Mouse (Mus musculus) limb, embryonic 13.5 days (tissue): ENCODE data around the gene Rora. TPM values are rescaled to one million over a fixed set of nuclear protein-coding genes. Genes with fewer than 3 reads are reported as not detected.
"Not testable (repeated sequence)": the region's sequence is repeated elsewhere in the genome, so short reads cannot be mapped to it uniquely, and the experiment has no call there.

Experiments used
- ATAC-seq: fragments of 200-750 bp; cut with Nextera tagmentation; 2 replicates; pipeline ENCODE4 v1.8.0; 2017; ENCODE audit warnings: low read depth, moderate number of reproducible peaks, moderate TSS enrichment; ENCODE audit not compliant: low FRiP score
- H3K27ac ChIP-seq: fragments of 300-500 bp; sonication (generic); 2 replicates; pipeline ENCODE4 v1.5.1; 2015; ENCODE audit warnings: inconsistent platforms, mild to moderate bottlenecking, moderate library complexity
- H3K27me3 ChIP-seq: fragments of 300-500 bp; sonication (generic); 2 replicates; pipeline ENCODE4 v1.6.1; 2015; ENCODE audit warnings: mild to moderate bottlenecking, inconsistent platforms
- H3K36me3 ChIP-seq: fragments of 300-500 bp; sonication (generic); 2 replicates; pipeline ENCODE4 v1.6.1; 2015; ENCODE audit warnings: inconsistent platforms, mild to moderate bottlenecking, moderate library complexity
- H3K4me1 ChIP-seq: fragments of 300-500 bp; sonication (generic); 2 replicates; pipeline ENCODE4 v1.6.1; 2015; ENCODE audit warnings: inconsistent platforms
- H3K4me2 ChIP-seq: fragments of 300-500 bp; sonication (generic); replicated peaks from 2 replicates; pipeline ENCODE4 v1.6.1; 2015; ENCODE audit warnings: inconsistent platforms, mild to moderate bottlenecking, moderate library complexity
- H3K4me3 ChIP-seq: fragments of 300-500 bp; sonication (generic); 2 replicates; pipeline ENCODE4 v1.5.1; 2015; ENCODE audit warnings: moderate library complexity, mild to moderate bottlenecking, inconsistent platforms
- H3K9ac ChIP-seq: fragments of 300-500 bp; sonication (generic); 2 replicates; pipeline ENCODE4 v1.6.1; 2015; ENCODE audit warnings: mild to moderate bottlenecking, inconsistent platforms
- H3K9me3 ChIP-seq: fragments of 300-500 bp; sonication (generic); 2 replicates; pipeline ENCODE4 v1.6.1; 2016; ENCODE audit warnings: inconsistent platforms
- WGBS: fragments of 180-500 bp; shearing (Covaris S2); methylation state at CpG from one replicate; pipeline ENCODE4 v1.1.7; 2015; 5-methylcytosine and 5-hydroxymethylcytosine counted together
- polyA plus RNA-seq: library from polyadenylated mRNA; unstranded; fragments of >200 nt; fragmentation: Nextera tagmentation; extraction: Ambion mirVana; gene quantifications from 2 replicates; pipeline ENCODE4 v1.2.1, GENCODE M21; 2015

Gene Rora
- polyA plus RNA-seq, 1 experiment from 2014 or later: 9.6 TPM

DNA sequence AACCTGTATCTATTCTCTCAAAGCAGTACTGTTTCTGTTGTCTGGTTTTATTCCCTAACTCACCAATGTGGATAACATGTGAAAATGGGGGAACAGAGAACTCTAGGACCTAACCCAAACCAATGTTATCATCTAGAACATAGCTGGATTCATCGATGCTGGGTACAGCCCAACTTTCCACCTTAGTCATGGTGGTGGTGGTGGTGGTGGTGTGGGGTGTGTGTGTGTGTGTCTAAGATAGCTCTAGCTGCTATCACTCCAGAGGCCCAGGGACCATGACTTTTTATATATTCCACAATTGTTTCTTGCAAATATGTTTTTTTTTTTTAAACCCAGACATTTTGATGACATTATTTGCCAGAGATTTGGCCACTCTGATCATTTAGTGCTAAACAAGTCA lies 433.7 kb downstream of the Rora start:
- Histone ChIP-seq H3K27me3 (peaks cover 6% of the 10 kb centered on the region; the same call in 1 of the 2 replicates), H3K9ac (no peak overlapping the region), H3K36me3 (no peaks in the 10 kb centered on the region), H3K27ac (no peak overlapping the region), H3K4me1 (peaks cover 18% of the 10 kb centered on the region), H3K4me2 (no peak overlapping the region), H3K9me3 (no peaks in the 10 kb centered on the region), H3K4me3 (no peak overlapping the region)
- ATAC-seq: no peak
- 95% methylated on average over 1 of the region's 1 CpGs for WGBS

- H3K27ac ChIP-seq: no peak overlapping the region
- ATAC-seq: no peak
- peaks cover 7% of the 10 kb centered on the region for H3K4me1 ChIP-seq
- 77% methylated on average over 5 of the region's 5 CpGs for whole genome bisulfite sequencing
- no peak overlapping the region for H3K4me2 ChIP-seq
- no peaks in the 10 kb centered on the region for H3K36me3 ChIP-seq
- no peak overlapping the region for H3K9ac ChIP-seq
- H3K27me3 ChIP-seq: peaks cover 7% of the 10 kb centered on the region; the same call in 1 of the 2 replicates
- no peak overlapping the region for H3K4me3 ChIP-seq
- no peaks in the 10 kb centered on the region for H3K9me3 ChIP-seq
These were observed 437.2 kb downstream of the Rora start for GRCm38 (mm10) chr9:69090749-69091270.

DNA sequence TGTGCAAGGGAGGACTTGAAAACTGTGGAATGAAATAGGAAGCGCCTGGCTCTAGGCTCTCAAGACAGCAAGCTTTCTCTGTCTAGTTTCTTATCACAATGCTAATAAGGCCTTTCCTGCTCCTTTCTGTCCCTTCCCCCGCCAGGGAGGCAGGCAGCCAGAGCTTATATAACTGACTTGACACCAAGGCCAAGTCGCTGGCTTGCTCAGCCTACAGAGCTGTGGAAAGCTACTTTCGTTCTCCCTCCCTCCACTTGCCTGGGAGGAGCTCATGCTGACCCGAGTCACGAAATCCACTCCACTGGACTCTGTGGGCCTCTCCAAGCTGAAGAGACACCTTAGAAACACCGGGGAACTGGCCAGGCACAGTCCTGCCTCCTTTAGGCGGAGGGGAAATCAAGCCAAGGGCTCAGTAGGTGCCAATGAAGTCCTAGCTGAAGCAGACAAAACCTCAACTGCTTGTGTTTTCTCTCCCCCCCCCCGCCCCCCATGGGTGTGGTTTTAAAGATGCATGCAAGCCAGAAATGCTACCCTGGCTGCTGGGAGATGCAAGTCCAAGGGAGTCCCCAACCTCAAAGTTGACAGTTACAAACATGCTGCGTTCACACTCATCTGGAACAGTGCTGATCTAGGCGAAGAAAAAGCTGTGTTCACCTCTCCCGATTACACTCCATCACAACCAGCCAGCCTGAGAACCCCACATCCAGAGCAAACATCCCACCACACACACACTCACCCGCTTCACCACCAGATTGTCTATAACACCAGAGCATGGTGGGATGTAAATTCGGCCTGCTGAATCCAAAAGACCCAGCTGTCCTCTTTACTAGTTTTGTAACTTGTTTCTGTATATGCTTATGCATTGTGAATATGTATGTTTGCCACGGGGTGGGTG lies 438.8 kb downstream of the Rora start:
- ATAC-seq: no peak
- 65% methylated on average over 15 of the region's 15 CpGs for WGBS
- no peak overlapping the region for H3K27ac ChIP-seq

GRCm38 (mm10) chr9:69100153-69100756 lies 446.7 kb downstream of the Rora start:
- not testable (repeated sequence) for H3K9ac ChIP-seq, H3K36me3 ChIP-seq, H3K4me3 ChIP-seq, ATAC-seq, H3K9me3 ChIP-seq, H3K27ac ChIP-seq, H3K4me2 ChIP-seq, H3K4me1 ChIP-seq, H3K27me3 ChIP-seq
- WGBS: 88% methylated on average over 5 of the region's 5 CpGs

More for the DNA sequence above, 438.8 kb downstream of the Rora start:
- H3K4me3 ChIP-seq: no peak overlapping the region
- H3K27me3 ChIP-seq: 0 out of 2 replicates have a peak, but pooled peaks cover 3% of the 10 kb centered on the region
- no peak overlapping the region for H3K9ac ChIP-seq
- no peak overlapping the region for H3K4me2 ChIP-seq
- peaks cover 7% of the 10 kb centered on the region for H3K4me1 ChIP-seq
- no peaks in the 10 kb centered on the region for H3K36me3 ChIP-seq
- no peaks in the 10 kb centered on the region for H3K9me3 ChIP-seq

GRCm38 (mm10) chr9:69104321-69104720 lies 450.7 kb downstream of the Rora start:
- Histone ChIP-seq H3K9ac (no peak overlapping the region), H3K36me3 (no peaks in the 10 kb centered on the region), H3K4me1 (0 out of 2 replicates have a peak, but pooled peaks cover 4% of the 10 kb centered on the region), H3K4me2 (no peak overlapping the region), H3K9me3 (no peaks in the 10 kb centered on the region), H3K27me3 (peaks cover 18% of the 10 kb centered on the region; the same call in 1 of the 2 replicates), H3K4me3 (no peak overlapping the region), H3K27ac (no peak overlapping the region)
- 50% methylated on average over 5 of the region's 5 CpGs for WGBS
- no peak for ATAC-seq

DNA sequence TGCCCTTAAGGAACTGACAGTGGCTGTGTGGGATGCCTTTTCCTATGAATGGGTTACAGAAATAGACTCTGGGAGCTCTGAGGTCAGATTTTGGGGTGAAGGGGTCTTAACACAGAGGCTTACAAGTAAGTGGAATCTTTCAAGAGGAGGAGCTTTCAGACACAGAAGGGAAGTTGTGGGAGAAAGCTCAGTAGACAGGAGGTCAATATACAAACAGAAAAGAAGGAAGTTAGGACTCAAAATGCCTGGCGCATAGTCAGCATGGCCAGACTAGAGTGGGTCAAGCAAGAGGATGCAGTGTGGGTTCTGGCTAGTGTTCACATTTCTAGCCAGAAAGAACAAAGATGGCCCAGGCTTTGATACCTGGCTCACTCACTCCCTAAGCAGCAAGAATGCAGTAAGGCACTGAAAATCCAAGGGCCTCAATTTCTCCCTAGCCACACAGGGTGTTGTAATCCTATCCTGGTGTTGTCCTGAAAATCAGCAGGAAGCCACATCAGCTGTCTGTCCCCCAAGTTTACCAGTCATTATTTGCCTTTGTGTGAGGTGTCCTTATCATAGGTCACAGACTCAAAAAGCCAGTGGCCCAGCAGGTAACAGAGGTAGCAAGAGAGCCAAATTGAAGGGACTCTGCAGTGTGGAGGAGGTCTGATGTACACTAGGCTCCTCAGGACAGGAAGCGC lies 456.2 kb downstream of the Rora start:
- no peaks in the 10 kb centered on the region for H3K9me3 ChIP-seq
- no peak overlapping the region for H3K4me3 ChIP-seq
- H3K27ac ChIP-seq: no peak overlapping the region
- no peak overlapping the region for H3K4me2 ChIP-seq
- H3K27me3 ChIP-seq: peaks cover 17% of the 10 kb centered on the region
- WGBS: 90% methylated on average over 2 of the region's 2 CpGs
- H3K4me1 ChIP-seq: peaks cover 14% of the 10 kb centered on the region; the same call in 1 of the 2 replicates
- no peak for ATAC-seq
- no peak overlapping the region for H3K9ac ChIP-seq
- no peaks in the 10 kb centered on the region for H3K36me3 ChIP-seq

DNA sequence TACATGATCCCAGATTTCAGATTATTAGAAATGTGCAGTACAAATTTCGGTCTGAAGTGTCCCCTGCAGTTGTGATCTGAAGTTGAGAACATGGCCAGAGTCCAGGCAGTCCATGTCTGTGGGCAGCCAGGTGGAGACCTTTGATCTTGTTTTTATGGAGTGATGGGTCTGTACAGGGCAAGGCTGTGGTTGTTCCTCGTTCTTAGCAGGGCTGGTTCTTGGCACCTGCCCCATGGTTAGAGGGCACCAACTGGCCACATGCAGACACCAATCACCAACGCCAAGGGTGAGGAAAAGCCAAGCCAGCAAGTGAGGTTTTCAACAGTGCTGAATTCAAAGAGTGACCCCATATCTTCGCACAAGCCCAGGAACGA lies 456.7 kb downstream of the Rora start:
- no peak for ATAC-seq
- Histone ChIP-seq H3K36me3 (no peaks in the 10 kb centered on the region), H3K27ac (no peak overlapping the region), H3K4me3 (no peak overlapping the region), H3K4me2 (no peak overlapping the region), H3K27me3 (peaks cover 17% of the 10 kb centered on the region), H3K4me1 (peaks cover 15% of the 10 kb centered on the region; the same call in 1 of the 2 replicates), H3K9me3 (no peaks in the 10 kb centered on the region), H3K9ac (no peak overlapping the region)
- 56% methylated on average over 5 of the region's 5 CpGs for WGBS

GRCm38 (mm10) chr9:69110706-69111105 lies 457.1 kb downstream of the Rora start:
- no peak overlapping the region for H3K4me3 ChIP-seq
- H3K9ac ChIP-seq: no peak overlapping the region
- no peak for ATAC-seq
- H3K36me3 ChIP-seq: no peaks in the 10 kb centered on the region
- H3K4me1 ChIP-seq: peaks cover 15% of the 10 kb centered on the region; the same call in 1 of the 2 replicates
- no peak overlapping the region for H3K27ac ChIP-seq
- WGBS: 69% methylated on average over 6 of the region's 6 CpGs
- no peaks in the 10 kb centered on the region for H3K9me3 ChIP-seq
- H3K4me2 ChIP-seq: no peak overlapping the region
- H3K27me3 ChIP-seq: peaks cover 20% of the 10 kb centered on the region

DNA sequence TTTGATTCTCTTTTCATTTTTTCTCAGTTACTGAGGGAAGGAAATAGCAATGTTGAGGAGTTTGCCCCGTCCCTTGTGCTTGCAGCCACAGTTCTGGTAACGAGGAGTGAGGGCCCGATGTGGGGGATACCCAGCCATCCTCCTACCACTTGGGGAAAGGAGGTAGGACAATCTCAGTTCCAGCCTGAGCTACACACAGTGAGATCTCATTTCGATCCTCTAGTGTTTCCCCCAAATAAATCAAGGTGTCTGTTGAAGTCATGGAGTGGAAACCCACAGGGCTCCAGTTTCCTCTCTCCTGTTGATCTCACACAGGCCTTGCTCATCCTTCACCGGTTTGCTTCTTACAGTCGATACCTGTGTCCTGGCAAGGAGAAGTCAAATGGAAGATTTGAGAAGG lies 458.0 kb downstream of the Rora start:
- H3K9ac ChIP-seq: no peak overlapping the region
- H3K4me1 ChIP-seq: peaks cover 15% of the 10 kb centered on the region; the same call in 1 of the 2 replicates
- no peak overlapping the region for H3K4me2 ChIP-seq
- WGBS: 50% methylated on average over 6 of the region's 6 CpGs
- no peak overlapping the region for H3K27ac ChIP-seq
- H3K36me3 ChIP-seq: no peaks in the 10 kb centered on the region
- H3K4me3 ChIP-seq: no peak overlapping the region
- ATAC-seq: no peak
- peaks cover 24% of the 10 kb centered on the region for H3K27me3 ChIP-seq
- H3K9me3 ChIP-seq: no peaks in the 10 kb centered on the region

GRCm38 (mm10) chr9:69114429-69114984 lies 460.9 kb downstream of the Rora start:
- Histone ChIP-seq H3K27me3 (peaks cover 16% of the 10 kb centered on the region), H3K4me2 (no peak overlapping the region), H3K9me3 (no peaks in the 10 kb centered on the region), H3K4me1 (peaks cover 11% of the 10 kb centered on the region; the same call in 1 of the 2 replicates), H3K9ac (no peak overlapping the region), H3K27ac (no peak overlapping the region), H3K4me3 (no peak overlapping the region), H3K36me3 (no peaks in the 10 kb centered on the region)
- 22% methylated on average over 9 of the region's 9 CpGs for WGBS
- no peak for ATAC-seq

- Histone ChIP-seq H3K4me3 (no peak overlapping the region), H3K9ac (no peak overlapping the region), H3K9me3 (no peaks in the 10 kb centered on the region), H3K4me2 (no peak overlapping the region), H3K27ac (no peak overlapping the region), H3K4me1 (peaks cover 11% of the 10 kb centered on the region; the same call in 1 of the 2 replicates), H3K27me3 (peaks cover 17% of the 10 kb centered on the region), H3K36me3 (no peaks in the 10 kb centered on the region)
- ATAC-seq: no peak
- WGBS: 49% methylated on average over 2 of the region's 2 CpGs
These were observed 463.2 kb downstream of the Rora start for GRCm38 (mm10) chr9:69116740-69117139.
